Mouse (Mus musculus) cerebellum, adult 2 months (tissue): ENCODE data around the gene Tcf12.

Experiments used
- CTCF ChIP-seq: fragments of 200-500 bp; IDR thresholded peaks from 2 replicates; pipeline ENCODE4 v1.5.1; 2011; ENCODE audit warnings: low read depth, mild to moderate bottlenecking, control low read depth, low read length, moderate library complexity, borderline replicate concordance; ENCODE audit not compliant: insufficient read depth
- POLR2A ChIP-seq: fragments of 200-500 bp; IDR thresholded peaks from 2 replicates; pipeline ENCODE4 v1.6.1; 2011; ENCODE audit warnings: low read length, control low read depth, borderline replicate concordance; ENCODE audit not compliant: insufficient read depth

DNA sequence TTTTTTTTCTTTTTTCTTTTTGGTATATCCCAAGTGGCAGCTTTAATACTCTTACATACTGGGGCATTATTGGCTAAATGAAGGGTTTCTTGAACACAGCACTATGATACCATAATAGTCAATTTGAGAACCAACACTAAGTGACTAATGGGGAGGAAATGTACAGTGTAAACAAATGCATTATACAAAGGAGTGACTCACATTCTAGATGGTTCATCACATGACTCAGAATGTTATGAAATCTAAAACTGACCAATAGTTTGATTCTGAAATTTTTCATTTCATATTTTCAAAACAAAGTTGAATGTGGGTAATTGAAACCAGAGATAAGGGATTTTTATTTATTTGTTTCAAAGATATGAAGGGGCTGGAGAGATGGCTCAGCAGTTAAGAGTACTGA lies 169.2 kb downstream of the Tcf12 start:
- no peak for TF ChIP-seq CTCF
- no peak for TF ChIP-seq POLR2A
